Mouse (Mus musculus): Measurements from ENCODE around the gene Npb. TPM values are rescaled to one million over a fixed set of nuclear protein-coding genes. Genes with fewer than 3 reads are reported as not detected.

The Npb gene
- polyA plus RNA-seq, 1 experiment from 2014 or later = 20.9 TPM

DNA sequence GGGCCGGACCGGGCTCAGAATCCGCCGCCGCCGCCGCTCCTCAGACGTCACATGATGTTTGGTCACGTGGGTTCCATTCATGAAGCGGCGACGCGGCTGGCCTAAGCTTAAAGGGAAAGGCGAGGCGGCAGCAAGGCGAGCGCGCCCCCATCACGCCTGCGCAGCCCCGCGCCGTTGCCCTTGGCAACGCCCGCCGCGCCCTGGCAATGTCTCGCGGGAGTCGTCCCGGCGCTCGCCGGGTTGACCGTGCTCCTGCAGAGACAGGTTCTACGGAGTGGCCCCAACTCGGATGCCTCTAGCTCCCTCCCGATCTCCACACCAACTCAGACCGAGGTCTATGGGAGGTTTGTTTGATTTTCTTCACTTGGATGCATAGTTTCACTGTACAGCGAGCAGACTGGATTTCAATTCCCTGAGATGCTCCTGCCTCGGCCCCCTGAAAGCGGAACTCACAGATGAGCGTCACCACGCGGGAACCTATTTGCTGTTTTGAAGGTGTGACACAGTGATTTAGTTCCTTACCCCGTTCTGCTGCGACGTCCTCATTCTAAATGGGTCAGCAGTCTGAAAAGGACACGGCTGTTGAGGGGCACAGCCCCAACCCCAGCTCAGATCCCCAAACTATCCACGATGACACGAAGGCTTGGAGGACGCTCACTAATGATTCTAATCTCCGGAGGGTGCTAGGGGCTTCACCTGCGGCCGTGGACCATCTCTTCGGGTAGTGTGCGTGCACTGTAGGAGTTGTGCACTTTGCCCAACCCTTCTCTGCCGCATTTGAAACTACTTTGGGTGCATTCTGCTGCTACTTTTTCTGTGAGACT, 25.5 kb downstream of the Npb start, which contains the start of gene Mafg:
Mafg (minus strand) TSS at position 81 of the 824 bp plus-strand sequence.
- peak; percentile 97 for DNase-seq (ENCODE audit: low spot score)
- Histone ChIP-seq H3K27me3 (ENCODE audit: control insufficient read depth, insufficient read depth, low read length) (no peaks in the 10 kb centered on the region), H3K9me3 (ENCODE audit: control insufficient read depth, low read length) (no peaks in the 10 kb centered on the region), H3K27ac (replicated peaks) (peak within 1 kb of the TSS; percentile 97), H3K36me3 (ENCODE audit: control insufficient read depth, insufficient read depth, low read length) (no peaks in the 10 kb centered on the region), H3K4me3 (ENCODE audit: low read depth, low read length) (peak within 1 kb of the TSS; percentile 89), H3K4me1 (replicated peaks; ENCODE audit: control insufficient read depth, insufficient read depth) (peaks cover 8% of the 10 kb centered on the region), H3K9ac (ENCODE audit: low read length) (peak within 1 kb of the TSS; percentile 94), H3K4me2 (replicated peaks; ENCODE audit: low read depth) (peak within 1 kb of the TSS; percentile 82)
- 10% methylated on average over 58 of the region's 58 CpGs for WGBS
- TF ChIP-seq EP300 (optimal IDR thresholded peaks at IDR 0.05) (no peak), CTCF (IDR thresholded peaks at IDR 0.05; ENCODE audit: low read depth) (no peak)
- ATAC-seq (ENCODE audit: low FRiP score, low TSS enrichment) = peak; percentile 83

DNA sequence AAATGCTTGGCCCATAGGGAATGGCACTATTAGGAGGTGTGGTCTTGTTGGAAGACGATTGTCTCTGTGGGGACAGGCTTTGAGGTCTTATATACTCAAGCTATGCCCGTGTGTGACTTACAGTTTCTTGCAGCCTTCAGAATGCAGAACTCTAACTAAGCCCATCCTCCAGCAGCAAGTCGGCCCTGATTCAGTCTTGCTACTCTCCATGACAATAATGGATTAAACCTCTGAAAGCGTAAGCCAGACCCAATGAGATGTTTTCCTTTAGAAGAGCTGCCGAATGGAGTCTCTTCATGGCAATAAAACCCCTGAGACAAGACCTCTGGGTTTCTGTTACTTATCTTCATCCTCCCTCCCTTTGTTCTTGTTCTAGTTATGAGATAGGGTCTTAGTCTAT, 26.5 kb downstream of the Npb start:
- no peaks in the 10 kb centered on the region for H3K36me3 ChIP-seq (ENCODE audit: control insufficient read depth, insufficient read depth, low read length)
- no peak for ATAC-seq (ENCODE audit: low FRiP score, low TSS enrichment)
- 82% methylated on average over 5 of the region's 5 CpGs for WGBS
- peak; percentile 10 for DNase-seq (ENCODE audit: low spot score)
- TF ChIP-seq EP300 (optimal IDR thresholded peaks at IDR 0.05) (no peak), CTCF (IDR thresholded peaks at IDR 0.05; ENCODE audit: low read depth) (no peak)
- no peaks in the 10 kb centered on the region for H3K9me3 ChIP-seq (ENCODE audit: control insufficient read depth, low read length)
- no peak overlapping the region for H3K9ac ChIP-seq (ENCODE audit: low read length)
- H3K27me3 ChIP-seq (ENCODE audit: control insufficient read depth, insufficient read depth, low read length) = no peaks in the 10 kb centered on the region
- no peak overlapping the region for H3K4me2 ChIP-seq (replicated peaks; ENCODE audit: low read depth)
- H3K4me1 ChIP-seq (replicated peaks; ENCODE audit: control insufficient read depth, insufficient read depth) = peaks cover 8% of the 10 kb centered on the region
- no peak overlapping the region for H3K4me3 ChIP-seq (ENCODE audit: low read depth, low read length)
- no peak overlapping the region for H3K27ac ChIP-seq (replicated peaks)

DNA sequence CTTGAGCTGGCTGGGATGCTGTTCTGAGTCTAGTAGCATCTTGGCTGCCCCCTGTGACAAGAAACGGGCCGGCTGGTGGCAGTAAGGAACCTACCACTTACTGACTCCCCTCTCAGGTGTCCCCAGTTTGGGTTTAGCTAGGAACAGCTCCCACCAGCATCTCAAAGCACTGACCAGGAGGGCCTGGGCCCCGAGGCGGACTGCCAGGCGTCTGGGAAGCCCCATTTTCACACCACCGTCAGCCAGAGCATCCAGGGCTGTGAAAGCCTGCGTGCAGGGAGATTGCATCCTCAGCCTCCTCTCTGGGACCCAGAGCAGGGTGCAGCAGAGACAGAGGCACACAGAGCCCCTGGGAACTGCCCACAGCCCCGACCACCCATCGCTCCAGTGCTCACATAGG, 33.0 kb downstream of the Npb start:
- Histone ChIP-seq H3K9me3 (ENCODE audit: control insufficient read depth, low read length) (no peaks in the 10 kb centered on the region), H3K27ac (replicated peaks) (no peak overlapping the region), H3K4me3 (ENCODE audit: low read depth, low read length) (no peak overlapping the region), H3K4me1 (replicated peaks; ENCODE audit: control insufficient read depth, insufficient read depth) (no peaks in the 10 kb centered on the region), H3K9ac (ENCODE audit: low read length) (no peak overlapping the region), H3K27me3 (ENCODE audit: control insufficient read depth, insufficient read depth, low read length) (no peaks in the 10 kb centered on the region), H3K4me2 (replicated peaks; ENCODE audit: low read depth) (no peak overlapping the region), H3K36me3 (ENCODE audit: control insufficient read depth, insufficient read depth, low read length) (no peaks in the 10 kb centered on the region)
- DNase-seq (ENCODE audit: low spot score) (no peak), ATAC-seq (ENCODE audit: low FRiP score, low TSS enrichment) (no peak)
- 69% methylated on average over 9 of the region's 9 CpGs for WGBS
- TF ChIP-seq CTCF (IDR thresholded peaks at IDR 0.05; ENCODE audit: low read depth) (no peak), EP300 (optimal IDR thresholded peaks at IDR 0.05) (no peak)

DNA sequence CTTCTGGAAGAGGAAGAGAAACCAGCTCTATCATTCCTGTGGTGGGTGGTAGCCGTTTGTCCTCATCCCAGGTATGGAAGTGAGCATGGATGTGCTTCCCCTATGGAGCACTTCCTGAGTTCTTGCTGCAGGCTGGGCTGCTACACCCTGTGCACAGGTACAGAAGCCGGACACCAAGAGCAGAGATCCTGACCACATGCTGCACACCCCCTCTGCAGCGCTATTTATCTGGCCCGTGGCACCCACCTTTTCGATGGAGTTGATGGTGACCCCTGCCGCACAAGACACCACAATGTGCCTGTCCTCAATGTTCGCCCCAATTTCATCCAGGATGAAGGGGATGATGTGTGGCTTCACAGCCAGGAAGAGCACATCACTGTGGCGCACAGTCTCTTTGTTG, 33.6 kb downstream of the Npb start:
- Histone ChIP-seq H3K27ac (replicated peaks) (no peak overlapping the region), H3K4me2 (replicated peaks; ENCODE audit: low read depth) (no peak overlapping the region), H3K9me3 (ENCODE audit: control insufficient read depth, low read length) (no peaks in the 10 kb centered on the region), H3K9ac (ENCODE audit: low read length) (no peak overlapping the region), H3K4me1 (replicated peaks; ENCODE audit: control insufficient read depth, insufficient read depth) (no peaks in the 10 kb centered on the region), H3K36me3 (ENCODE audit: control insufficient read depth, insufficient read depth, low read length) (no peaks in the 10 kb centered on the region), H3K27me3 (ENCODE audit: control insufficient read depth, insufficient read depth, low read length) (no peaks in the 10 kb centered on the region), H3K4me3 (ENCODE audit: low read depth, low read length) (no peak overlapping the region)
- TF ChIP-seq EP300 (optimal IDR thresholded peaks at IDR 0.05) (no peak), CTCF (IDR thresholded peaks at IDR 0.05; ENCODE audit: low read depth) (no peak)
- 81% methylated on average over 8 of the region's 8 CpGs for WGBS
- no peak for DNase-seq (ENCODE audit: low spot score)
- no peak for ATAC-seq (ENCODE audit: low FRiP score, low TSS enrichment)

DNA sequence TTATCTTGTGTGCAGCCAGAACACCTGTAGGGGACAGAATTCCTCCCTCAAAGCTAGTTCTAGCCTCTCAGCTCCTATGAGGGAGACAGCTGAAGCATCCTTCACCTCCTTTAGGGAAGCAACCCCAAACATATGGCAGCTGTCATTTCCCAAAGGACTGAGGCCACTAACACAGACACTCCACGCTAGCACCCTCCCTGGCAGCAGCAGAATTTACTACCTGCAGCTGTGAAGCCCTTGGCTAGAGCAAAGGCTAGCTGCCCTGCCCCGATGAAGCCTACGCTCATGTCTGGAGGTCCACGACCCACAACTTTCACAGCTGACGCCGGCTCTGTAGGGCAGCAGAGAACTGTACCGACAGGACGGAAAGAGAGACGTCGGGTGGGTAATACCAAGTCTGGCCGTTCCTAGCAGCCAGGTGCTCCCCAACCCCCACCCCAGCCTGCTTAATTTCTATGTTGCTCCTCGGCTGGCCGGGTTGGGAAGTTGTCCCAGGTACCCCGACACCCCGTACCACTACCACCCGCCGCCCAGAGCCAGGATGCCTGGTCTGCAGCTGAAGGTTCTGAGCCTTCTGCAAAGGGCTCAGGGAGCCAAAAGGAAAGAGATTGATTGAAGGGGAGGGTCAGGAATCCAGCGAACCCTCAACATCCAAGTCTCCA, 34.8 kb downstream of the Npb start:
- Histone ChIP-seq H3K4me1 (replicated peaks; ENCODE audit: control insufficient read depth, insufficient read depth) (no peaks in the 10 kb centered on the region), H3K27me3 (ENCODE audit: control insufficient read depth, insufficient read depth, low read length) (no peaks in the 10 kb centered on the region), H3K27ac (replicated peaks) (no peak overlapping the region; the same call in 1 of the 2 replicates), H3K9ac (ENCODE audit: low read length) (peak overlapping the region; percentile 66), H3K36me3 (ENCODE audit: control insufficient read depth, insufficient read depth, low read length) (no peaks in the 10 kb centered on the region), H3K4me3 (ENCODE audit: low read depth, low read length) (peak overlapping the region; percentile 46), H3K9me3 (ENCODE audit: control insufficient read depth, low read length) (no peaks in the 10 kb centered on the region), H3K4me2 (replicated peaks; ENCODE audit: low read depth) (peak overlapping the region; percentile 93)
- TF ChIP-seq CTCF (IDR thresholded peaks at IDR 0.05; ENCODE audit: low read depth) = no peak
- no peak for TF ChIP-seq EP300 (optimal IDR thresholded peaks at IDR 0.05)
- peak; percentile 43 for DNase-seq (ENCODE audit: low spot score)
- ATAC-seq (ENCODE audit: low FRiP score, low TSS enrichment) = peak; percentile 41
- 2% methylated on average over 18 of the region's 18 CpGs for WGBS

DNA sequence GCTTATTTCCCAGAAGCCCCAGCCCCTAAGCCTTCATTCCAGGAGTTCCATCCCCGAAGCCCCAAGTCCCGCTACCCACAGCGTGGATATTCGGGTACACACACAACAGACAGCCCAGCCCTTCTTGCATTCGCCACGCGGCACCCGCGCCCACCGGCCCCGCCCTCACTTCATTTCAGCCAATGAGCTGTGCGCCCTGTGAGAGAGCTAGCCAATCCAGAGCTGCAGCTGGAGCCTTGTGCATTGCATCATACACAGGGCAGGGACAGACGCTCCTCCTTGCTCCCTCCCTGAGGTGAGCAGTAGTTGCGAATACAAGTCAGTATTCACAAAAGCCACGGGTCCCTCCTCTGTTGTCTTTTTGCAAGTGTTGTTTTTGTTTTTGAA, 35.3 kb downstream of the Npb start, which contains the start of gene Pycr1:
Pycr1 (minus strand) TSS at position 169 of the 387 bp plus-strand sequence.
- peak within 1 kb of the TSS; percentile 46 for H3K4me3 ChIP-seq (ENCODE audit: low read depth, low read length)
- H3K36me3 ChIP-seq (ENCODE audit: control insufficient read depth, insufficient read depth, low read length) = no peaks in the 10 kb centered on the region
- no peaks in the 10 kb centered on the region for H3K27me3 ChIP-seq (ENCODE audit: control insufficient read depth, insufficient read depth, low read length)
- H3K9me3 ChIP-seq (ENCODE audit: control insufficient read depth, low read length) = no peaks in the 10 kb centered on the region
- no peaks in the 10 kb centered on the region for H3K4me1 ChIP-seq (replicated peaks; ENCODE audit: control insufficient read depth, insufficient read depth)
- H3K27ac ChIP-seq (replicated peaks) = no peak within 1 kb of the TSS; the same call in 1 of the 2 replicates
- TF ChIP-seq EP300 (optimal IDR thresholded peaks at IDR 0.05) (no peak), CTCF (IDR thresholded peaks at IDR 0.05; ENCODE audit: low read depth) (no peak)
- peak within 1 kb of the TSS; percentile 93 for H3K4me2 ChIP-seq (replicated peaks; ENCODE audit: low read depth)
- WGBS = 2% methylated on average over 15 of the region's 15 CpGs
- ATAC-seq (ENCODE audit: low FRiP score, low TSS enrichment) = peak; percentile 98
- DNase-seq (ENCODE audit: low spot score) = peak; percentile 96
- H3K9ac ChIP-seq (ENCODE audit: low read length) = peak within 1 kb of the TSS; percentile 66

Data from stomach, postnatal 0 days (tissue).